In the genomic region with DNA sequence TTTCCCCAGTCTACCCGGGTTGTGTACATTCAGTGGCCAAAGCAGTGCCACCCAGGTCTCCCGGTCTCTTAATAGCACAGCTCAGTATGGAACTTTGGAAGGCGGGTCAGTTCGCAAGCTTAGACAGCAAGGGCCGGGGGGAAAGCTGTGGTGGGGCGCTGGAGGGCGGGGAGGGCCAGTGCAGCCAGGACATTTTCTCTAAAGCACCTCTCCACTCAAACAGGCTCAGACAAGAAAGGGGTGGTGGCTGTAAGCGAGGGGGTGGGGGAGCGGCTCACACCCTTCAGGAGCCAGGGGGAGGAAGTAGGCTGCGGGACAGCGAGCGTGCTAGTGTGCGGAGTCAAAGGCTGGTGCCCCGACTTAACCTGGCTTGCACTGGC, we compare ENCODE assay signal across 7 mouse cellular contexts. TPM values are rescaled to one million over a fixed set of nuclear protein-coding genes. Genes with fewer than 3 reads are reported as not detected.
DNase-seq lines count a peak whose midpoint lies in the region; ATAC-seq lines count a peak whose summit lies in the region.

No protein-coding gene starts in this region.

- peaks cover 42% of the 10 kb centered on the region for H3K36me3 ChIP-seq in limb, embryonic 10.5 days
- H3K36me3 ChIP-seq in midbrain, embryonic 14.5 days (ENCODE audit: control insufficient read depth, insufficient read depth, low read length) = peaks cover 2% of the 10 kb centered on the region; the same call in 1 of the 2 replicates

- peak; percentile 32 for ATAC-seq in erythroblast, adult 5-6 weeks (replicated peaks; ENCODE audit: low FRiP score, poor library complexity, severe bottlenecking)
- peak; percentile 31; the same call in 1 of the 2 replicates for ATAC-seq in midbrain, embryonic 14.5 days (ENCODE audit: low FRiP score, low TSS enrichment)

- peaks cover 46% of the 10 kb centered on the region for H3K4me1 ChIP-seq in limb, embryonic 10.5 days
- H3K4me1 ChIP-seq in midbrain, embryonic 14.5 days (ENCODE audit: control insufficient read depth, insufficient read depth, low read length) = peaks cover 21% of the 10 kb centered on the region

- H3K4me3 ChIP-seq in limb, embryonic 10.5 days = peak overlapping the region; percentile 87
- H3K4me3 ChIP-seq in midbrain, embryonic 14.5 days (replicated peaks; ENCODE audit: low read depth, low read length) = peak overlapping the region; percentile 87

- H3K27ac ChIP-seq in limb, embryonic 10.5 days = peak overlapping the region; percentile 90
- peak overlapping the region; percentile 79 for H3K27ac ChIP-seq in midbrain, embryonic 14.5 days (replicated peaks; ENCODE audit: low read depth, low read length)

- 5% methylated on average over 14 of the region's 14 CpGs for WGBS in limb, embryonic 10.5 days
- WGBS in midbrain, embryonic 14.5 days = 4% methylated on average over 14 of the region's 14 CpGs

- peak overlapping the region; percentile 80 for H3K9ac ChIP-seq in midbrain, embryonic 14.5 days (replicated peaks; ENCODE audit: low read length)

- H3K27me3 ChIP-seq in limb, embryonic 10.5 days (ENCODE audit: low read depth, poor library complexity, severe bottlenecking) = no peaks in the 10 kb centered on the region
- no peaks in the 10 kb centered on the region for H3K27me3 ChIP-seq in midbrain, embryonic 14.5 days (ENCODE audit: control insufficient read depth, insufficient read depth, low read length)

- peak; percentile 67 for DNase-seq in urinary bladder, postnatal 14 days (ENCODE audit: low spot score)
- no peak for DNase-seq in urinary bladder, postnatal 4 days (ENCODE audit: low spot score in 2 of 2)
- no peak for DNase-seq in limb, embryonic 10.5 days (ENCODE audit: low spot score)
- no peak for DNase-seq in midbrain, embryonic 14.5 days
- DNase-seq in embryo, embryonic 11 days = no peak
- DNase-seq in adrenal gland, postnatal 36 days = no peak

- H3K4me2 ChIP-seq in midbrain, embryonic 14.5 days (ENCODE audit: low read length) = peak overlapping the region; percentile 76

- H3K9me3 ChIP-seq in limb, embryonic 10.5 days (replicated peaks) = no peaks in the 10 kb centered on the region
- no peaks in the 10 kb centered on the region for H3K9me3 ChIP-seq in midbrain, embryonic 14.5 days (ENCODE audit: control insufficient read depth, low read length)

RNA-seq across cellular contexts. Expression of a gene that starts 0.4 kb away (rescaled TPM):
- 231 and 242 TPM in 2 replicates for total RNA-seq in erythroblast, adult 5-6 weeks (2015; ENCODE audit: low replicate concordance)
- 56.2 and 119 TPM in 2 replicates for total RNA-seq in erythroblast, adult 5-6 weeks (2017; ENCODE audit: low replicate concordance)
- 280 and 308 TPM in 2 replicates for polyA plus RNA-seq in limb, embryonic 10.5 days (2016; fragmentation: Nextera tagmentation; extraction: Ambion mirVana)
- polyA plus RNA-seq in midbrain, embryonic 14.5 days (2014; fragmentation: Nextera tagmentation; extraction: Ambion mirVana) = 376 and 460 TPM in 2 replicates
- 10 to 100 TPM; 66.8 to 86.5 TPM for total RNA-seq in adrenal gland, postnatal 36 days (2021)

RNA-seq across cellular contexts. Expression of a gene that starts 26.6 kb away (rescaled TPM):
- total RNA-seq in erythroblast, adult 5-6 weeks (2015; ENCODE audit: low replicate concordance) = 0.84 TPM in 1 of 2 replicates, not detected in the other
- 2.4 TPM in 1 of 2 replicates, not detected in the other for total RNA-seq in erythroblast, adult 5-6 weeks (2017; ENCODE audit: low replicate concordance)
- 5.1 and 6.5 TPM in 2 replicates for polyA plus RNA-seq in limb, embryonic 10.5 days (2016; fragmentation: Nextera tagmentation; extraction: Ambion mirVana)
- polyA plus RNA-seq in midbrain, embryonic 14.5 days (2014; fragmentation: Nextera tagmentation; extraction: Ambion mirVana) = 11.7 and 13.6 TPM in 2 replicates
- 1 to 10 TPM; 5.2 to 8.5 TPM for total RNA-seq in adrenal gland, postnatal 36 days (2021)

RNA-seq across cellular contexts. Expression of a gene that starts 34.1 kb away (rescaled TPM):
- total RNA-seq in erythroblast, adult 5-6 weeks (2015; ENCODE audit: low replicate concordance) = 324 and 347 TPM in 2 replicates
- 146 and 324 TPM in 2 replicates for total RNA-seq in erythroblast, adult 5-6 weeks (2017; ENCODE audit: low replicate concordance)
- 2.4 and 3.9 TPM in 2 replicates for polyA plus RNA-seq in limb, embryonic 10.5 days (2016; fragmentation: Nextera tagmentation; extraction: Ambion mirVana)
- 1.8 and 4.5 TPM in 2 replicates for polyA plus RNA-seq in midbrain, embryonic 14.5 days (2014; fragmentation: Nextera tagmentation; extraction: Ambion mirVana)
- total RNA-seq in adrenal gland, postnatal 36 days (2021) = 10 to 100 TPM; 10.9 to 12.0 TPM

RNA-seq across cellular contexts. Expression of a gene that starts 57.9 kb away (rescaled TPM):
- 20.3 and 29.2 TPM in 2 replicates for total RNA-seq in erythroblast, adult 5-6 weeks (2015; ENCODE audit: low replicate concordance)
- 50.7 and 68.1 TPM in 2 replicates for total RNA-seq in erythroblast, adult 5-6 weeks (2017; ENCODE audit: low replicate concordance)
- polyA plus RNA-seq in limb, embryonic 10.5 days (2016; fragmentation: Nextera tagmentation; extraction: Ambion mirVana) = 27.1 and 29.1 TPM in 2 replicates
- polyA plus RNA-seq in midbrain, embryonic 14.5 days (2014; fragmentation: Nextera tagmentation; extraction: Ambion mirVana) = 12.0 and 21.3 TPM in 2 replicates
- total RNA-seq in adrenal gland, postnatal 36 days (2021) = 10 to 100 TPM; 15.6 to 20.4 TPM

Comparison
In these comparisons a context has a peak if more than half of its experiments do, and no peak if none do; other contexts are left out.
1. RNA of a gene that starts 34.1 kb away (total RNA-seq): 146 to 347 TPM in erythroblast, adult 5-6 weeks; 10.9 to 12.0 TPM in adrenal gland, postnatal 36 days; every median in the first group is over 10 times any median in the second.